ENCODE assay signal across 24 mouse cellular contexts in genomic region chr1:133460996-133461395, GRCm38 (mm10).
"Had no signal": no experiment of that assay in that cellular context is flagged by ENCODE, and none has a peak within 500 bp of the region (broad histone marks: within the 10 kb centered on the region; RNA-seq: fewer than 3 reads in every experiment).

No protein-coding gene starts in this region.

- H3K27ac ChIP-seq: heart, adult 2 months; heart, embryonic 13.5 days; heart, embryonic 15.5 days; hindbrain, embryonic 13.5 days; limb, embryonic 13.5 days; limb, embryonic 15.5 days; liver, embryonic 12.5 days; liver, embryonic 14.5 days had no signal

- H3K4me1 ChIP-seq: limb, embryonic 13.5 days; limb, embryonic 15.5 days; liver, embryonic 12.5 days had no signal

- H3K27me3 ChIP-seq: heart, embryonic 13.5 days; heart, embryonic 15.5 days; hindbrain, embryonic 13.5 days; limb, embryonic 13.5 days; limb, embryonic 15.5 days; liver, embryonic 12.5 days had no signal

- ATAC-seq: hindbrain, embryonic 16.5 days; intestine, embryonic 16.5 days; liver, embryonic 12.5 days had no signal

- H3K9ac ChIP-seq: heart, embryonic 13.5 days; heart, embryonic 15.5 days; hindbrain, embryonic 13.5 days; limb, embryonic 13.5 days; limb, embryonic 15.5 days; liver, embryonic 12.5 days; liver, embryonic 14.5 days had no signal

- H3K4me2 ChIP-seq: heart, embryonic 11.5 days; heart, embryonic 13.5 days; heart, embryonic 15.5 days; hindbrain, embryonic 13.5 days; limb, embryonic 13.5 days; limb, embryonic 15.5 days; liver, embryonic 12.5 days had no signal

- H3K4me3 ChIP-seq: heart, adult 2 months; heart, embryonic 13.5 days; heart, embryonic 15.5 days; hindbrain, embryonic 13.5 days; limb, embryonic 13.5 days; limb, embryonic 15.5 days; liver, embryonic 12.5 days had no signal

- DNase-seq: gastrocnemius, postnatal 14 days; gastrocnemius, postnatal 36 days; heart, adult 11 months; heart, adult 2 months; heart, postnatal 14 days; heart, postnatal 36 days; kidney, adult 18-20 months; kidney, adult 8-10 months; kidney, postnatal 10 days; kidney, postnatal 25 days; kidney, postnatal 4 days; layer of hippocampus, adult 9-11 months; layer of hippocampus, postnatal 36 days; left cerebral cortex, postnatal 4 days had no signal

- H3K36me3 ChIP-seq: heart, embryonic 13.5 days; heart, embryonic 15.5 days; hindbrain, embryonic 13.5 days; limb, embryonic 13.5 days; limb, embryonic 15.5 days; liver, embryonic 12.5 days had no signal

- H3K9me3 ChIP-seq: heart, embryonic 15.5 days; hindbrain, embryonic 13.5 days; limb, embryonic 15.5 days; liver, embryonic 12.5 days had no signal
